Mouse (Mus musculus) intestine, embryonic 14.5 days (tissue): ENCODE measurements around the gene Edem3. TPM values are rescaled to one million over a fixed set of nuclear protein-coding genes. Genes with fewer than 3 reads are reported as not detected.
A peak's percentile ranks its signal among the peaks of the same experiment; 100 is the strongest.

ENCODE experiments used
- ATAC-seq: fragments of 200-750 bp; cut with Nextera tagmentation; replicated peaks from 2 replicates; pipeline ENCODE4 v1.8.0; 2017; ENCODE audit warnings: low read depth, moderate number of reproducible peaks, moderate TSS enrichment, moderate library complexity; ENCODE audit not compliant: low FRiP score, low TSS enrichment
- DNase-seq: peaks from one replicate; pipeline ENCODE4 v3.0.0-alpha.2; 2018; ENCODE audit warnings: low spot score
- H3K27ac ChIP-seq: fragments of 300-500 bp; sonication (generic); 2 replicates; pipeline ENCODE4 v1.5.1; 2014; ENCODE audit warnings: low read depth, mild to moderate bottlenecking, control low read depth
- H3K27me3 ChIP-seq: fragments of 300-500 bp; sonication (generic); replicated peaks from 2 replicates; pipeline ENCODE4 v1.6.1; 2014; ENCODE audit warnings: low read length, control low read depth; ENCODE audit not compliant: control insufficient read depth, insufficient read depth
- H3K36me3 ChIP-seq: fragments of 300-500 bp; sonication (generic); 2 replicates; pipeline ENCODE4 v1.6.1; 2014; ENCODE audit warnings: low read length, control low read depth; ENCODE audit not compliant: control insufficient read depth, insufficient read depth
- H3K4me1 ChIP-seq: fragments of 300-500 bp; sonication (generic); replicated peaks from 2 replicates; pipeline ENCODE4 v1.6.1; 2014; ENCODE audit warnings: low read length, control low read depth, mixed read lengths; ENCODE audit not compliant: control insufficient read depth, insufficient read depth
- H3K4me2 ChIP-seq: fragments of 300-500 bp; sonication (generic); 2 replicates; pipeline ENCODE4 v1.6.1; 2014; ENCODE audit warnings: low read length
- H3K4me3 ChIP-seq: fragments of 300-500 bp; sonication (generic); 2 replicates; pipeline ENCODE4 v1.5.1; 2014; ENCODE audit warnings: low read depth, low read length, control low read depth, mixed read lengths
- H3K9ac ChIP-seq: fragments of 300-500 bp; sonication (generic); 2 replicates; pipeline ENCODE4 v1.6.1; 2014; ENCODE audit warnings: mild to moderate bottlenecking, low read length
- H3K9me3 ChIP-seq: fragments of 300-500 bp; sonication (generic); 2 replicates; pipeline ENCODE4 v1.6.1; 2016; ENCODE audit warnings: low read length, control low read depth; ENCODE audit not compliant: control insufficient read depth
- WGBS: fragments of 180-500 bp; shearing (Covaris S2); extraction: QIAGEN DNeasy Blood & Tissue Kit; methylation state at CpG from one replicate; pipeline ENCODE4 v1.1.7; 2014; 5-methylcytosine and 5-hydroxymethylcytosine counted together
- polyA plus RNA-seq: library from polyadenylated mRNA; unstranded; fragments of >200 nt; fragmentation: Nextera tagmentation; extraction: Ambion mirVana; gene quantifications from 2 replicates; pipeline ENCODE4 v1.2.1, GENCODE M21; 2014

Edem3 gene
- polyA plus RNA-seq, 1 experiment from 2014 or later: 17.1 TPM

DNA sequence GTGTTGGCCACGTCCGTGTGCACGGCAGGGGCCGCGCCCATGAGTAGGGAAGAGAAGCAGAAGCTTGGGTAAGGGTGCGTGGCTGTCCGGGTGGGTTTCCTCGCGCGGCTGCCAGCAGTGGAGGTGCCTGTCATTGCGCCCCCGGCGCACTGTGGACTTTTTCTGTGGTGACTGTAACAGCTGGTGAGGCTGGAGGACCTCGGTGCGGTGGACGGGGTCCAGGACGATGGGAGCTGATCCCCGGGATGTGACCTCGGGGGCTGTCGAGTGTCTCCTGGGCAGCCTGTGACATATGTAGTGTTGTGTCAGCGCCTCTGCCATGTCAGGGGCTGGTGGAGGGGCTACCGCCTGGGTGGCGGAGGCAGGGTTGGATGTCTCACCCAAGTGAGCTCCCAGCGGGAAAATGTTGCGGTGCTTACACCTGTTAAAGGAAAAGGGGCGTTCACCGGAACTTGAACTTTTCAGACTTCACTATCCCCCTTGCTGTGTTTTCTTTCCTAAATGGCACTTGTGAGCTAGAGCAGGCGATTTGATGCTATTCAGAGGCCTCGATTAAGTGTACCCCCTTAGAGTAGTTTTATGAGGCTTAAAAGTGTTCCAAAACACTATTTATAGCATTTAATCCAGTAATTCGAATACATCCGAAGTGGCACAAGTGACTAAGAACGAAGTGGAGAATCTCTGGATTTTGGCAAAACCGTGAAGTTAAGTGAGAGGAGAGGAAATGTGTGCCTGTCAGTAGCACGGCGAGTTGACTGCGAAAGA, 671 bp downstream of the Edem3 start:
- peak overlapping the region; percentile 44 for H3K27ac ChIP-seq
- H3K4me1 ChIP-seq: peaks cover 13% of the 10 kb centered on the region; the same call in 1 of the 2 replicates
- peaks cover 7% of the 10 kb centered on the region; the same call in 1 of the 2 replicates for H3K36me3 ChIP-seq
- peak overlapping the region; percentile 97 for H3K4me3 ChIP-seq
- H3K9ac ChIP-seq: peak overlapping the region; percentile 61
- DNase-seq (no peak), ATAC-seq (no peak; the same call in 1 of the 2 replicates)
- no peaks in the 10 kb centered on the region for H3K9me3 ChIP-seq
- no peaks in the 10 kb centered on the region for H3K27me3 ChIP-seq
- 6% methylated on average over 36 of the region's 36 CpGs for WGBS
- H3K4me2 ChIP-seq: peak overlapping the region; percentile 88

DNA sequence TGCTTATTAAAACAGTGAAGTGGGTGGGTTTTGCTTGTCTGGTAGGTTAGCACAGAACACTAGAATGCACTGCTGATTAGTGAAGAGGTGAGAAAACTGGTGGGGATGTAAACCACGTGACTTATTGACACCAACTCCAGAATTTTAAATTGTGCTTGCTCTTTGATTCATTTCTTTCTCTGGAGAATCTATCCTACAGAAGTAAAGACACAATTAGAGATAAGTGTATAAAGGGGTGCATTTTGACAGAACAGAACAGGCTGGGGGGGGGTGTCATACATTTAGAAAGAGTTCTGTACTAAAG, 1.2 kb downstream of the Edem3 start:
- ATAC-seq (no peak), DNase-seq (no peak)
- Histone ChIP-seq H3K27me3 (no peaks in the 10 kb centered on the region), H3K9ac (peak overlapping the region; percentile 61; the same call in 1 of the 2 replicates), H3K9me3 (no peaks in the 10 kb centered on the region), H3K36me3 (peaks cover 12% of the 10 kb centered on the region), H3K27ac (no peak overlapping the region), H3K4me2 (peak overlapping the region; percentile 88), H3K4me1 (peaks cover 13% of the 10 kb centered on the region; the same call in 1 of the 2 replicates), H3K4me3 (peak overlapping the region; percentile 97)
- 42% methylated on average over 1 of the region's 1 CpGs for WGBS

DNA sequence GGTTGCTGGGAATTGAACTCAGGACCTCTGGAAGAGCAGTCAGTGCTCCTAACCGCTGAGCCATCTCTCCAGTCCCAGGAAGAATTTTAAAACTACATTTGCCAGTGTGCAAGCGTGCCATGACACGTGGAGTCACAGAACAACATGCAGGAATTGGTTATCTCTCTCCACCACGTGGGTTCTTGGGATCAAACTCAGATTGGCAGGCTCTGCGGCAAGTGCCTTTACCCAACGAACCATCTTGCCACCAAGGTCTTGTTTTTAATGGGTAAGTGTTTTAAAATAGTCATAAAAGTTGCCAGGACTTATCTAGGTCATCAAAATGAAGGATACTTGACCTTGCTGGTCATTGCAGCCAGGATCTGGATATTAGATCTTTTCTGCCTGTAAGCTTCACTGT, 3.1 kb downstream of the Edem3 start:
- Histone ChIP-seq H3K27me3 (no peaks in the 10 kb centered on the region), H3K9me3 (no peaks in the 10 kb centered on the region), H3K27ac (no peak overlapping the region), H3K4me2 (no peak overlapping the region), H3K9ac (no peak overlapping the region), H3K4me3 (no peak overlapping the region), H3K36me3 (peaks cover 21% of the 10 kb centered on the region), H3K4me1 (peaks cover 13% of the 10 kb centered on the region; the same call in 1 of the 2 replicates)
- DNase-seq: no peak
- ATAC-seq: no peak
- 90% methylated on average over 6 of the region's 6 CpGs for WGBS

DNA sequence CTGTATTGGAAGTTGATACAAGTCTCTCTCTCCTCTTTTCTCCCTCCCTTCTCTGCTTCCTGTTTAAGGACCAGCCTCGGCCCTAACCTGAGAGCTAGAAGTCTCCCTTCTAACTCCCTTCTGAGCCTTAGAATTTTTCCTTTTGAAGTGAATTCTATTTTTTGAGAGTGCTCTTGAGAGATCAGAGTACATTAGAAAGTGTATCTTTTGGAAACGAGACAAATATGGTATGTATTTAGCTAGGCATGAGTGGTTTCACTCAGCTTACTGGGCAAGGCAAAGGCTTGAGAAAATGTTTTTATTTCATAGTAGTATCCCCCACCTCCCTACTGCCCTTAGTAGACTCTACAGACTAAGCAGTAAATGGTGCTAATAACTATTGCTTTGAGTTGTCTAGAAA, 3.8 kb downstream of the Edem3 start:
- Histone ChIP-seq H3K4me2 (no peak overlapping the region), H3K9ac (no peak overlapping the region), H3K4me1 (peaks cover 12% of the 10 kb centered on the region; the same call in 1 of the 2 replicates), H3K4me3 (no peak overlapping the region), H3K27ac (no peak overlapping the region), H3K27me3 (no peaks in the 10 kb centered on the region), H3K9me3 (no peaks in the 10 kb centered on the region), H3K36me3 (peaks cover 21% of the 10 kb centered on the region)
- ATAC-seq: no peak
- no peak for DNase-seq
- WGBS: 72% methylated on average over 2 of the region's 2 CpGs

DNA sequence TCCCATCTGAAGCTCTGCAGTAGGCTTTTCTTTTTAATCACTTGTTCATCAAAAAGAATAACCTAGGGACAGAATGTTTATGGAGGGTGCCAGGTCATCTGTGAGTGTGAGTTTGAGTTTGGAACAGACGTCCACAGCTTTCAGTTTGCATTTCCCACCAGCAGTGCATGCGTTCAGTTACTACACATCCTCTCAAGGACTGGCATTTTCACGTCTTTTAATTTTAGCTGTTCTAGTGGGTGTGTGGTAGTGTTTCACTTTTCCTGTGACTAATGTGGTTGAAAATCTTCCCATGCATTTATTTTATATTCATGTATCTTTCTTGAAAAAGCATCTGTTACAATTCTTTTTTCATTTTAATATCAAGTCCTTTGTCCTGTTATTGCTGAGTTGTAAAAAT, 9.1 kb downstream of the Edem3 start:
- WGBS: 71% methylated on average over 3 of the region's 3 CpGs
- H3K4me1 ChIP-seq: no peaks in the 10 kb centered on the region

DNA sequence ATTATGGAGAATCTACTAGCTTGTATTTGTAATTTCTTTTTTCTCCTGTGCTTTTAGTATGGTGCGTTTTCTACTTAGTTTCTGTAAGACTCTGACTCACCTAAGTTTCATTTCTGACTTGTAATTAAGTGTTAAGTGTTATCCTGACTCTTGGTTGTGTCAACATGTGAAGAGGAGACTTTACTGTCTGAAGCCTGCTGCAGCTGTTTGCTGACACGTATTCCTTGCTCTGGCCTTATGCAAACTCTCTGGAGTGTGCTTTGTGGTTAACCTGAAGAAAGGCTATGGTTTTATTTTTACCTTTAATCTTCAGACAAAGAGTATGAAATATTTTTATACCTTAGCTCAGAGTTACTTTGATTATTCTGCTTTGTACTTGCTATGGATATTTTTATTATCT, 11.0 kb downstream of the Edem3 start:
- no peak overlapping the region for H3K27ac ChIP-seq
- no peak overlapping the region for H3K4me2 ChIP-seq
- 74% methylated on average over 2 of the region's 2 CpGs for whole genome bisulfite sequencing
- H3K4me3 ChIP-seq: no peak overlapping the region
- H3K36me3 ChIP-seq: peaks cover 19% of the 10 kb centered on the region
- no peak overlapping the region for H3K9ac ChIP-seq
- no peak for DNase-seq
- no peaks in the 10 kb centered on the region for H3K4me1 ChIP-seq
- H3K9me3 ChIP-seq: no peaks in the 10 kb centered on the region
- ATAC-seq: no peak
- no peaks in the 10 kb centered on the region for H3K27me3 ChIP-seq

More for the DNA sequence above, 9.1 kb downstream of the Edem3 start:
- H3K4me3 ChIP-seq: no peak overlapping the region
- no peak overlapping the region for H3K4me2 ChIP-seq
- DNase-seq (no peak), ATAC-seq (no peak)
- H3K27me3 ChIP-seq: no peaks in the 10 kb centered on the region
- H3K27ac ChIP-seq: no peak overlapping the region
- peaks cover 21% of the 10 kb centered on the region for H3K36me3 ChIP-seq
- no peaks in the 10 kb centered on the region for H3K9me3 ChIP-seq
- H3K9ac ChIP-seq: no peak overlapping the region

DNA sequence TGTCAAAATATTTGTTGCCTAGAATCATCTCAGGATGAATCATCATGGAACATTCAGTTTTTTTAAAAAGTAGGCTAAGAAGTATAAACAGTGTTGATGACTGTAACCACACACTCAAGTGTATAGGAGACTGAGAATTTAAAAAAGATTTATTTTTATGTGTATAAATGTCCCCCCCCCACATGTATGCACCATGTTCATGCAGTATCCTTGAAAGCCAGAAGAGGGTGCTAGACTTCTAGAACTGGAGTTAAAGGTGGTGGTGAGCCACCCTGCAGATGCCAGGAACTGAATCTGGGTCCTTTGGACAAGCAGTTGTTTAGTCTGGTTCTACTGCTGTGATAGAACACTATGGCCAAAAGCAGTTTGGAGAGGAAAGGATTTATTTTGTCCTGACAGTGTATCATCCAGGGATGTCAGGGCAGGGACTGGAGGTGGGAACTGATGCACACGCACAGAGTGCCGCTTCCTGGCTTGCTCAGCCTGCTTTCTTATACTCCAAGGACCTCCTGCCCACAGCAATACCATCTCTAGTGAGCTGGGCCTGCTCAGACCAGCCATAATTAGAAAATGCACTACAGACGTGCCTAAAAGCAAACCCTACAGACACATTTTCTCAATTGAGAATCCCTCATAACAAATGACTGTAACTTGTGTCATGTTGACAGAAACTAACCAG, 11.9 kb downstream of the Edem3 start:
- no peak overlapping the region for H3K9ac ChIP-seq
- 58% methylated on average over 3 of the region's 3 CpGs for WGBS
- H3K4me2 ChIP-seq: no peak overlapping the region

DNA sequence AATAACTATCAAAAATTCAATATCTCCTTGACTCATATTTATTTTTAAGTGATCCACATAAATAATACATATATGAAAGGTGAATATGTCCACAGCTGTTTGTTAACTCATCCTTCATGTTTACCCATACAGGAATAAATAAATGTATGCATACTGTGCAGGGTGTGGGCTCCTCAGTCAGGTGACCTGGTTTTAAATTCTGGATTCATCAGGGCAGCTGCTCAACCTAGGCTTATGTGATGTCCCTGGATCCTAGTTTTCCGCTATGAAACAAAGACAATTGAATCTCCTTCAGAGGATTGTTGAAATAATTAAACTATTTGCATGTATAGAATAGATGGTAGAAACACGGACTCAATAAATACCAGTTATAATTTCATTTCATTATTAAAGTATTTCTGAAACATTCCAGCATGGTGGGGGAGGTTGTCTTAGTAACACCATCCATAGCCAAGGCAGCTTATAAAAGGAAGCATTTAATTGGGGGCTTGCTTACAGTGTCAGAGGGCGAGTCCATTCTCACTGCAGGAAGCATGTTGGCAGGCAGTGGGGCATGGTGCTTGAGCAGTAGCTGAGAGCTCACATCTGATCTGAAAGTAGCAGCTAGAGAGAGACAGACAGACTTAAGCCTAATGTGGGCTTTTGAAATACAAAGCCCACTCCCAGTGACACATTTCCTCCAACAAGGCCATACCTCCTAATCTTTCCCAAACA, 14.2 kb downstream of the Edem3 start:
- H3K4me2 ChIP-seq: no peak overlapping the region
- ATAC-seq: no peak
- 91% methylated on average over 3 of the region's 3 CpGs for WGBS
- no peaks in the 10 kb centered on the region for H3K4me1 ChIP-seq
- H3K27me3 ChIP-seq: no peaks in the 10 kb centered on the region
- no peak for DNase-seq
- peaks cover 20% of the 10 kb centered on the region for H3K36me3 ChIP-seq
- H3K9ac ChIP-seq: no peak overlapping the region
- no peak overlapping the region for H3K27ac ChIP-seq
- no peaks in the 10 kb centered on the region for H3K9me3 ChIP-seq
- no peak overlapping the region for H3K4me3 ChIP-seq

More for the DNA sequence above, 11.9 kb downstream of the Edem3 start:
- Histone ChIP-seq H3K4me3 (no peak overlapping the region), H3K36me3 (peaks cover 19% of the 10 kb centered on the region), H3K27me3 (no peaks in the 10 kb centered on the region), H3K9me3 (no peaks in the 10 kb centered on the region), H3K4me1 (no peaks in the 10 kb centered on the region), H3K27ac (no peak overlapping the region)
- ATAC-seq (no peak), DNase-seq (no peak)
